Mouse (Mus musculus) WW6 (cell line): ENCODE measurements around the gene Ermard.

Experiments
- DNase-seq: peaks from one replicate; pipeline ENCODE4 v3.0.0-alpha.2; 2013; ENCODE audit warnings: low read depth, low spot score

The Ermard gene

DNA sequence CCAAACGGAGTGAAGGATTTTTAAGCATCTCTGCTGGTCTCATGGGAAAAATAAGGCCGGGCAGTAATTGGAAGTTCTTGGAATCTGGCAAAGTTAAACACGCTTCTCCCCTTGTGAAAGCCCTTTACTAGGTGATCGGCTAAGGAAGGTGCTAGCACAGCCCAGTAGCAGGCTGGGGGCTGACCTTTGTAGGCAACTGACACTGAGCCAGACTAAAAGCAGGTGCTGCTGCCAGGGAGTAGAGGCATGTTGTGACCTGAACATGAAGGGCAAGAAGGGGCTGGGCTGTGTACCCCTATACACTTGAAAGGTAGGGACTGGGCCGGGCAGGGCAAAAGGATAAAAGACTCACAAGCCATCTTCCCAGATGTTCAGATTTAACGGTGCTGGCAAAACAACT is 19.3 kb downstream of the Ermard start:
- no peak for DNase-seq

DNA sequence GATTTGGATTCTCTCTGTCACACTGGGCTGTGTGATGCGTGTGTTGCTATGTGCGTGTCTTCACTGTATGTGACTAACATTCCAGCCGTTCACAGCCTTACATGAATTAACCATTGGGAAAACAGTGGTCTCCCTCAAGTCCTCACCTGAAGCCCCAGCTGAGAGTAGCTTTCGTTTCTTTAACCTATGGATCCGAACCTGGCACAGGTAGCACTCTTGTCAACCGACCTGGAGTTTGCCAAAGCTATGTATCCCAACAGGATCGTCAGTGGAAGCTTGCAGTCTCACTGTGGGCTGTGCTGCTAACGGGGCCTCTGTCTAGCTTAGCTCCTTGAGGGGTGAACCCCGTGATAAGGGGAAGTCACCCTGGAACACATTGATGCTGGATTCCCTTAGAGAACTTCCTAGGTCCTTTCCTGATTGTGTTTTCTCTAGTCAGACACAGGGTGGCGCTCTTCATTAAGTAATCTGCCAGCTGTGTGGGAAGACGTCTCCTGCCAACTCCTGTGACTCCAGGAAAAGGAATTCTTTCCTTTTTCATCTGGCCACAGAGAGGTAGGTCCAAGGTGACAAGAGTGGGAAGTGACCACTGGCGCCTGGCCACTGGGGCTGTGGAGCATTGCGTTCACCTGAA is 24.5 kb downstream of the Ermard start:
- DNase-seq, result peak; percentile 36

DNA sequence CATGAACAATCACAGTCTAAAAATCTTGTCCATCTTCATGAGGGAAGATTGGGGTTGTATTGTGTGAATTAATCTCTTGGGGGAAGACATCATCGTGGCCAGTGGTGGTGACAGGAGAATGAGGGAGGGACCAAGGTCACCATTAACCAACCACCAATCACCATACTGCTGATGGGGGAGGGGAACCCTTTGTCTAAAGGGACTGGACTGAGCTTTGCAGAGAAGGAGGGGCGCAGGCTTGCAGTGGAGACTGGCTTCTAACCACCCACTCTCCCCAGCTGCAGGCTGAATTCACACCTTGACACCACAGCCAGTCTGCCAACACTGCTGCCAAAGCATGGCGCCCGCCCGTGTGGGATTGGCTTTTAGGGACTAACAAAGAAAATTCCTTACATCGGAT is 25.1 kb downstream of the Ermard start:
- no peak for DNase-seq

DNA sequence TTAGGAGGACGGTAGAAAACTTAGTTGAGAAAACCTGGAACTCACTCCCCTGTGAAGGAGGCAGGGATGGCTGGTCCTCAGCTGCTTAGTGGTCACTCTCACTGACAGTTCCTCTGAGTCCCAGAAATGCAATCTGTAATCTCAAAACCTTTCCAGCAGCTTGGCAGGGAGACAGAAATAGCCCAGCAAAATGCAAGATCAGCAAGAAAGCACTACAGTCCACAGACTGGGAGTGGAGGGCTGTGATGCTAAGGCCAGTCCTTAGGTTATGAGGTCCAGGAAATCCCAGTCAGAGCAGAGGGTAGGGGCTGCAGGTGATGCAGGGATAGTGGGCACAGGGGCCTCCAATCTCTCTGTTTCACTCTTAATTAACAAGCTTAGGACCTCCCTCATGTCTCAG is 25.9 kb downstream of the Ermard start:
- DNase-seq, result no peak

DNA sequence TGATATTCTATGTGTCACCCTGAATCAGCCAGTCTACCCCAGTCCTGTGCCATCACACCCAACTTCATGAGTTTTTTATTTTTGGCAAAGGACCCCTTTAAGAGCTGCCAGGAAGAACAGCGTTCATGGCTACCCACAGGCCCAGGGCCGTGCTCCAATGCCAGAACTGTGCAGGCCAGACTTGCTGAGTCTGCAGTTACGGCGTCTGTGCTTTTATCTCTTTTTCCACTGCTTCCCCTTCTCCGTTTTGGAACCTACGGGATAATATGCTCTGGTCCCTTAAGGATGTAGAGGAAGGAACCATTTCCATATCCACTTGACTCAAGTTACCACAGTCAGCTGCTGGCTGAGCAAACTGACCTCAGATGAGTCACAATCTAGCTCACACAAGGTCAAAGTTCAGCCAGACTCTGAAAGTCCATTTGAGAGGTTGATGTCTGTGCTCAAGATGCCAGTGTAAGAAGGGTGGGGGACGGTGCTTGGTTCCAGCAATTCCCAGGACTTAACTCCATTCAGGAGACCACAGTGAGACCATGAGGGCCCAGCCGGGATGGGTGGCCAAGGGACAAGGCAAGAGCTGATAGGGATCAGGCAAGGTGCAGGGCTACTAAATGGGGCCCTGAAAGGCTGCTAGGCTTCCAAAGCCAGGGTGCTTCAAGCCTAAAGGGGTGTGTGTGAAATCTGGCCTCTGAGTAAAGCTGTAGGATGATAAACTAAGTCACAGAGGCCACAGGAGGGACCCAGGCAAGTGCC is 27.2 kb downstream of the Ermard start:
- DNase-seq, result no peak

DNA sequence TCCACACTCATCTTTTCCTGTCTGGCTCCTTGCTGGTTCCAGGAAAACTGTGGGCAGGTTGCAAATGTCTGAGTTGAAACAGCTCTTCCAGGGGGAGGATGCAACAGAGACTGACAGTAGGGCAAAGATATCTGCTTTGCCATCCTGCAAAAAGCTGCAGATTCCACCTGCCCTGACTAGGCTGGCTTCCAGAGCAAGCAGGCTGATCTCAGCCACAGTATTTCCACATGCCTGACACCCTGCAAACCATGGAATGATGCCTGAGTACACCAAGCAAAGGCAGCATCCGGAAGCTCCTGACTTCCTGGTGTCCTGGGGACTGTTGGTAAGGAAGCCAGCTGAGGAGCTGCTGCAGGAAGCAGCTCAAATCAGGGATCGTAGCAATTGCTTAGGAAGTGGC is 28.1 kb downstream of the Ermard start:
- no peak for DNase-seq

DNA sequence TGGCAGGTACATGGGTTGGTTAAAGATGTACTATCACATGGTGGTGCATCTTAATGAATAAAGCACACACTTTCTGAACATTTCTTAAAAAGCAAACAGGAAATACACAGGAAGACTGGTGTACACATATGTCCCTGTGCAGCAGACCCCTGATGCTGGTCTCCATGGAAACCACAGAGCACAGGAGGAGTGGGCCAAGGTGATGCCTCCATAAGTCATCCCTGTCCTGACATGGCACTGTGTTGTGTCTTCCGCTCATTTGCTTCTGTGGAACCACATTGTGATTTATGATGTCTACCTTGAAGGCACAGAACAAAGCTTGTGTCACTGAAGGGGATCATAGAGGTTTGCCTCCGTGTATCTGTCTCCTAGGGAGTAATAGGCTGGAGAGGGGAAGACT is 31.2 kb downstream of the Ermard start:
- DNase-seq, result no peak

DNA sequence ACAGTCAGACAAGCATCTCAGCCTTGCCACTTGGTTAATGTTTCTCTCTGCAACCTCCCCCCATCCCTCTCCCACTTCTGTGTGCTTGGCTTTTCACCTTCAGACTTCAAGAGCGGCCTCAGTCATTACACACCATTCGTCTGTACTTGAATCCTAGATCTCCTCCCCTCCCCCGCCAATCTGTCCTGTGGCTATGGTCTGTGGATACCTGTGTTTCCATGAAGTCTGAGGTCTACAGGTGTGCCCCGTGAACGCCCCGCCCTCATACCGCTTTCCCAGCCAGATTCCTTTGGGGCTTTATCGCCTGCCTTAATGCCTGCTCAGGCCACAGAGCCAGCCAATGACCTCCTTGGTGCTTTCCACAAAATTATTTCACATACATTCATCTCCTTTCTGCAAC is 34.0 kb downstream of the Ermard start:
- no peak for DNase-seq

DNA sequence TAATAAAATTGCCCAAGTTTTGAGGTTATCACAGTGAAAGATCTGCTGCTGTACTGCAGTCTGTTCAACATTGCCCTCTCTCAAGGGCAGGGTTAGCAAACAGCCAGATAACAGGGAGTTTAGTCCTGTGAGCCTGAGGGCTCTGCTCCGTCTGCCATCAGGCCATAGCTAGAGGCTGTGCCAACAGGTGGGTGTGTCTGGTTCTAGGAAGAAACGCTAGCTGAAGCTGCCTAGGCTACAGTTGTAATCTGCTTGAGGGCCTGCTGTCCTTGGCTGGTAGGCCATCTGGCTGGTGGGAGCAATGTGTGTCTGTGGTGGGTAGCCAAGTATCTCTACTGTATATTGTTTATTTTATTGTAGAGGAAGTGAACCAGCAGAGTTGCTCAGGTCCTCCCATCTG is 36.5 kb downstream of the Ermard start:
- DNase-seq, result no peak

DNA sequence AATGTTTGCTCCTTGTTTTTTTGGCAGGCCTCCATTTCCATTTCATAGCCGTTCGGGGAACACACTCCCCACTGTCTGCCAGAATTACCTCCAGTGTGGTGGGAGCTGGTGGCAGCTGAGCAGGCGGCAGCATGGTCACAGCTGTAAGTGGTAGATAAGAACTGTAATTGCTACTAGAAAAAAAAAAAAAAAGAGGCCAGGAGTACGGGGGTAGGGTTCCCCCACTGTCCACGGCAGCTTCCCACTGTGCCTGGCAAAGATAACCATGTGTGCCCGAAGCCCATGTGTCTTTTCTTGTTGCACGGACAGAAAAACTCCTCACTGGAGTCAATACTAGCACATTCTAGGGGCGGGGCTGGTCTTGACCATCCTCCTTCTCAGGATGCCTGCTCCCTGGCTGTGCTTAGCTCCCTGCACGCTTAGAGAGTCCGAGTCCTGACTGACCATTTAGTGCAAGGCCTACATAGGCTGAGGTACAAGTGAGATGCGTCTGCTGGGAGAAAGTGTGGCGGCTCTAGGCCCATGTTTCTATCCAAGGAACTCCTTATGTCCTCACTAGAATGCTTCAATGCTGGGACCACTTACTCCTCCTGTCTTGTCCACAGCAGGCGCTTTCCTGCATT is 43.3 kb downstream of the Ermard start:
- DNase-seq, result no peak

DNA sequence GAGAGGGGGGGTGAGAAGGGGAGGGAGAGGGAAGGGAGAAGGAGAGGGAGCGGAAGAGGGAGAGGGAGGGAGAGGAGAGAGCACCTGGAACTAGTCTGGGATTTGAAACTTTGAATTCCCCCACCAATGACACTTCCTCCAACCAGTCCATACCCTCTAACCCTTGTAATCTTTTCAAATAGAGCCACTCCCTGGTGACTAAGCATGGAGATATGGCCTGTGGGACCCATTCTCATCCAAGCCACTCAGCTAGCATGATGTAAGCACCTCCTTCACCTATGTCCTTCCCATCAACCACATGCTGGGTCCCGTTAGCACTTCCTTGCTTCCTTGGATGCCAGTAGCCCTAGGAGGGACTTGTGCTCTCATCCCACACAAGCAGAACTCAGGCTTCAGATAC is 44.0 kb downstream of the Ermard start:
- DNase-seq, result no peak

DNA sequence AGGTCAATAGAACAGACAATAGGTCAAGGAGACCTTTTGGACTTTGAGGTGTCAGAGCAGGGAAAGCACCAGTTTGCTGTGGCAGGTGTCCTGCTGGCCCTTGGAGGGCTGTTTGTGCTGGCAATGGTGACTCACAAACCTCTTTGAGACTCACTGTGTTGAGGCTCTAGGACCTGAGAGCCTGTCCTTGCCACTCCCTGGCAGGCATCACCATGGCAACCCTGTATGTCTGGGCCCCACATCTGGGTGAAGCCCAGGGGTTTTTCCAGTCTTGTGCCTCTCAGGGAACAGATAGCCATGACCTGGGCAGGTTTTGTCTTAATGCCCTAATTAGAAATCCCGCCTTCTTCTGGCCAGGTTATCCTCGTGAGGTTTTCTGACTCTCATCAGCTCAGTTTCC is 47.2 kb downstream of the Ermard start:
- DNase-seq, result no peak

DNA sequence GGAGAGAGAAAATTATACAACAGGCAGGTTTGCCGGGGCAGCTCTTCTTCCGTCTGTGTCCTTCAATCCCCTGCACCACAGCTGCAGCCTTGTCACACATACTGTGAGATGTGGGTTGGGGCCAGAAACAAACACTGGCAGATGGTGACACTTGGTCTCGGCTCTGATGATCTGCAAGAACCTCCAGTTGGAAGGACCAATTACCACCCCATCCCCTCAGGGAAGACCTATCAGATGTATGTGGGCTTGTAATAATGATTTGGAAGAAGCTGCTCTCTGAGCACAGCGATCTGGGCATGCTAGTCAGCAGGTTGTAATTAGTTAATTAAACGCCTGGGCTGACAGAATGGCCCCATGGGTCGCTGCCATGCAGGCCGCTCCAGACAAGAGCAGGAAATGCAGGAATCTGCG is 47.6 kb downstream of the Ermard start:
- no peak for DNase-seq

DNA sequence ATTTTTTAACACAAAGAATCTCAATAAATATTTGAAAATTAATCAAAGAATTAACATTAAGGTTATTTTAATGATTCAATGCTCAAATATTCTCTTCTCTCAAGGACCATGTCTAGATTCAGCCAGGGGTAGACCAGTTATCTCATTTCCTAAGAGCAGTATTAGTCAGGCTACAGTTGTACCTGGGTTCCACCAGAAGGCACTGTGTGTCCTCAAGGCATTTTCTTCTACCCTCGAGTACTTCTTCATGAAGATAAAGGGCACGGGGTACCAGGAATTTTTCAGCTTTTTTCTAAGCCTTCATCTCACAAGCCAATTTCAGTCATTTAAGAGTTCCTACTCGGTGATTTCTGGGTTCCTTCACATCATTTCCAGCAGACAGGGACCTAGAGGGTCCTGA is 50.7 kb downstream of the Ermard start:
- DNase-seq, result no peak

DNA sequence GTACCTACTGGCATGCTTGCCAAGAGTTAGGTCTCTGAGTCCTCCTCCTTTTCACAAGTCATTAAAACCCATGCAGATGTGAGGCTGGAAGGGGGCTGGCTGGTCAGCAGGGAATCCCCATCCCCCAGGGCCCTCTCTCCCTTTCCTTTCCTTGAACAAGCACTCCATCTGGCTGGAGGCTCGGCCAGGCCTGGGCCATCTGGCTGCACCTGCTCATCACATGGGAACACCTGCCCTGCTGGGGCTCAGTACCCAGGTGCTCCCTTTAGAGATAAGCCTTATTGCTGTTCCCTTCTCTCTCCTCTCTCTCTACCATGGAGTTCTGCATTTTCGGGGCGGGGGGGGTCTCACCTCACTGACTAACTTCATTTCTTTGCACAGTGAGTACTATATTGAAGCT is 52.5 kb downstream of the Ermard start:
- no peak for DNase-seq

DNA sequence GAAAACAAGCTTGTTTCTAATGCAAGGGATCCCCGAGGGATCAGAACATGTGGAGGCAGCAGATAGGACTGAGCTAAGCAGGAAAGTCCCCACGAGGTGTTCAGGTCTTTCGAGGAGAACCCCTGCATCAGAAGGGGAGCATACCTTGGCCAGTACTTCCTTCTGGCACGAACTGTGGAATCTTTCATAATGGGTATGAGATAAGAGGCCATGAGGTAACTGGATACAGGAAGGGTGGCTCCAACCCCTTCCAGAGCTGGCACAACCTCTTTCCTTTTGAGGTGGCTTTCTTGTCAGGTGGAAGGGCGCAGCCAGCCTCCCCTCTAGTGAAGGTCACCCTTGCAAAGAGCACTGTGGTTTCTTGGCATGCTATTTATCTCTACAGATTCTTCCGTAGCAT is 55.8 kb downstream of the Ermard start:
- no peak for DNase-seq

DNA sequence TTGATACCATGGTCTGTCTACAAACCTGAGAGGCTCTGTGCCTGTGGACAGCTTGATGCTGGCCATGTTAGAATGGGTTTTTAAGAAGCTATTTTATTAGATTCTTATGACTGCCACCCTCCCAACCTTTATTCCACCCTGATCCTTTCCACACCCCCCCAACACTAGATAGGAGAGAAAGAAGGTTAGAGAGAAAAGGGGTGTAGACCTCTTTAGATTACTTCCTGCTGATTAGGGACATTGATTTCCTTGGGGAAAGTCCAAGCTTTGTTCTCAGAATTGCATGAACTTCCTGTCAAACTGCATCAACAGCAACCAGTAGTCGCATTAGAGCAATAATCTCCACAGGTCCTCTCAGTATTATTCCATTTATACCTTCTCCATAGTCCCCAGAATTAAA is 57.7 kb downstream of the Ermard start:
- no peak for DNase-seq

DNA sequence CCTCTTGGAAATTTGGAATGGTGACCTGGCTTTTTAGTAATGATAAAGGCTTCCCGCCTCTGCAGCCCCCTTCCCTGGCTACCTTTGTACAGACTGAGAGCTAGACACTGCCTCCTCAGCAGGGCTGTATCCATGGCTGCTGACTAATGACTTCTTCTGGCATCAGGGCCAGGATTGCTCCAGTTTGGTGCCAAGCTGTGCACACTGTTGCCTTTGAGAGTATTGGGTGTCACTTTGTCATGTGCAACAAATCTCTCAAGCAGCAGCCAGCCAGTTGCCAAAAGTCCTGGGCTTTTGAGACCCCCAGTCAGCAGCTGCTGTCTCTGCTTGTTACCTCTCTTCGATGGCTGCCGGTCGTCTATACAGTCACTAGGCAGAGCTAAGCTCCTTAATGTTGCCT is 60.3 kb downstream of the Ermard start:
- DNase-seq, result no peak

DNA sequence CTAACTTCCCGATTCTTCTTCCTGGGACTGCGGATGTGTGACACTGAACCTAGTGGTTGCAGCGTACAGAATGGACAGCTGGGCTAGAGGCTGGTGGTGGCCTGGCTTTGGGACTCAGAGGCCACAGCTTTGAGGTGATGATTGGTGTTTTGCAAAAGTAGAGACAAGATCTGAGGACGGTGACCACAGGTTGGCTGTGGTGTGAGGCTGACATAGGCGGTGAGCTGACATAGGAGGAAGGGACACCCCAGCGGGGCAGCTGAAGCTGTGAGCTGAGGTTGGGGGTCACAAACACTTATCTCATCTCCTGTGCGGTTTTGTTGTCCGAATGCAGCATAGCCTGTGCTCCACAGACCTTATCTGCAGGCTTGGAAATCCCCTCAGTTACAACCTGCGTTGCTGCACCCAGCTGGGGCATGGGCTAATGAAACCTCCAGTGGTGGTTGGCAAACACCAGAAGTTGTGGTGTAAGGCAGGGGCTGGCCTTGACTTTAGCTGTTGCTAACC is 66.2 kb downstream of the Ermard start:
- no peak for DNase-seq

DNA sequence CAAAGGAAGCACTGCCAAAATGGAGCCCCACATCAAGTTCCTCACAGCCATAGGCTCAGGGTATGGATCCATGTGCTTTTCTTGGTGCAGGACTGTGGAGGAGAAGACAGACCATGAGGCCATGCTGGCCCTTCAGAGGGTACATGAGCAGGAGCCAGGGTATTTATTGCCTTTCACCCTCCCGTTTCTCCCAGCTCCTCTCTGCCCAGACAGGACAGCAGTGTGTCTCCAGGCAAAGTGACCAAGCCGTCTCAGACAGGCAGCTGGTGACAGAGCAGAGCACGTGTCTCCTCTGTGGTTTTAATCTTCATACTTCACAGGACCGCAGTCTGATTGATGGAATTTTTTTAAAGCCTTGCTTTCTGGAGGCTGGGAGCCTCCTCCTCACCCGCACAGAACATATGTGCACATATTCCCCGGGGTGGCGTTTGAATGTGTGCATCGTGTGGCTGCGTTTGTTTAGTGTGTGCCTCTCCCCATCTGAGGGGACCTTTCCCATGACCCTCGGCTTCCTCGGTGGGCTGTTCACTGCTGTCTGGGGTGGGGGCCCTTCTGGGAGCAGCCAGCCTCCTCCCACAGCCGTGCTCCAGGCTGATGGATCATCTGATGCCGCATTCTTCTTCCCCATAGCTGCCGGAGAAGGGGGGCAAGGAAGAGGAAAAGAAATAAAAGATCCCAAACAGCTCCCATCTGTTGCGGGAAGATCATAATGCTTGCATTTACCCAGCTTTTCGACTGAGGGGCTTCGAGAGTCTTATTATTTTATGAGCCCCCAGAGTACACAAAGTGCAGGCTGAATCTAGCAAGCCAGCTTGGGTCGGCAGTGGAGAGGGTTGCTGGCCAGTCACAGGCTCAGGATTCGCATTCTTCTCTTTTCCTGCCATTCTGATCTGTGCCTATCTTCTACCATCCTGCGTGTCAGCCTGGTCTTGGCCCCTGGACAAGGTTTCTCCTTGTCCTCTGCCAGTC is 67.7 kb downstream of the Ermard start:
- no peak for DNase-seq

DNA sequence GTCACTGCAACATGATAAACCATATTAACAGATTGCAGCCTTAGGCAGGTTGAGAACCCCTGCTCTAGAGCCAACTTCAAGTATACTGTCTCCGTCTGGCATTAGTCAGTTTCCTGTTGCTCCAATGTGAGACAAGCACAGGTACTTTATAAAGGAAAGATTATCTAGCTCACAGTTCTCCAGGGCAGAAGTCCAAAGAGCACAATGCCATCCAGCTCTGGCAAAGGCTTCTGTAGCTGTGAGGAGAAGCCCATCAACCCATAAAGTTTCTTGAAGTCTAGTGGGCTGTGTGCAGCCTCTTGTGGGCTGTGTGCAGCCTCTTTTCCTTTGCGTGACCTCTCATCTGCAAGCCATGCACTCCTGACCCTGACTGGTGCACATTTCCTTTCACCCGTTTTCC is 74.5 kb downstream of the Ermard start:
- DNase-seq, result no peak

DNA sequence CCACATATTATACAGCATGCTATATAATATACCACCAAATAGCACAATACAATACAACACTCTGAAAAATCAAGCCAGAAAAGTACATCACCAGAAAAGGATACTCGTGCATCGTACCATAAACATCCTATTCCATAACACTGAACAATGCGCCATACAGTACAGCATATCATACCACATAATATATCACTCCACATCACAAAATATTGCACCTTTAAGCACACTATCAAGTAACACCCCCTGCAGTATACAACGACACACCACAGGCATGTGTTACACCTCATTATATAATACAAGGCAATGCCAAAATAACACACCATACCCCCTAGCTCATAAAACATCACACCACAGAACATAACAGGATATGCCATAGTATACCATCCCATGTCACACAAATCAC is 79.1 kb downstream of the Ermard start:
- DNase-seq, result no peak
